Mouse (Mus musculus): ENCODE data around the gene Afp. TPM values are rescaled to one million over a fixed set of nuclear protein-coding genes. Genes with fewer than 3 reads are reported as not detected.

Afp gene
- total and polyA plus RNA-seq, 2 experiments from 2014 or later: 0.90 TPM; not detected in 1

DNA sequence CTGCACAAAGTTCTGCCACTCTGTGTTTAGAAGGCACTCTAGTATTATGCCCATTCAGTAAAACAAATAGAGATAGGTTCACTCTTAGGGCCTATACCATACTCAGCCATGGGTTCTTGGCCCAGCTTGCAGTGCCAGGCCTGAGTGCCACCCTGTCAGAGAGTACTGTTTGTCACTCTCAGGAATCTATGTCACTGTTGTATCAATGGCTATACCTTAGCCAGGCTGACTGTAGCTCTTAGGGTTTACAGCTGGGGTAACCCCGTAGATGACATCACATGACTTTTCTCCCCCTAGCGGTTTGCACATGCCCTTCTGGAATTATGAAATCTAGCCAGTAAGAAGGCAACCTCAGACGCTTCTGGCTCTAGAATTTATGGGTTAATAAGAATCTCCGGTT, 3.8 kb downstream of the Afp start:
- H3K9me3 ChIP-seq (ENCODE audit: low read length): no peaks in the 10 kb centered on the region
- H3K4me1 ChIP-seq (ENCODE audit: insufficient read depth, low read length): no peaks in the 10 kb centered on the region
- ATAC-seq (ENCODE audit: low FRiP score) (no peak), DNase-seq (ENCODE audit: low spot score) (no peak)
- no peaks in the 10 kb centered on the region for H3K36me3 ChIP-seq (ENCODE audit: insufficient read depth, low read length)
- no peak overlapping the region for H3K9ac ChIP-seq (replicated peaks; ENCODE audit: low read length, poor library complexity, severe bottlenecking)
- WGBS: 90% methylated on average over 4 of the region's 4 CpGs
- no peaks in the 10 kb centered on the region for H3K27me3 ChIP-seq (ENCODE audit: insufficient read depth, low read length)
- H3K27ac ChIP-seq (ENCODE audit: low read depth, low read length): no peak overlapping the region
- TF ChIP-seq CTCF (IDR thresholded peaks at IDR 0.05): no peak
- no peak overlapping the region for H3K4me2 ChIP-seq (ENCODE audit: low read depth, low read length, poor library complexity, severe bottlenecking)
- H3K4me3 ChIP-seq (ENCODE audit: low read depth, low read length): no peak overlapping the region

DNA sequence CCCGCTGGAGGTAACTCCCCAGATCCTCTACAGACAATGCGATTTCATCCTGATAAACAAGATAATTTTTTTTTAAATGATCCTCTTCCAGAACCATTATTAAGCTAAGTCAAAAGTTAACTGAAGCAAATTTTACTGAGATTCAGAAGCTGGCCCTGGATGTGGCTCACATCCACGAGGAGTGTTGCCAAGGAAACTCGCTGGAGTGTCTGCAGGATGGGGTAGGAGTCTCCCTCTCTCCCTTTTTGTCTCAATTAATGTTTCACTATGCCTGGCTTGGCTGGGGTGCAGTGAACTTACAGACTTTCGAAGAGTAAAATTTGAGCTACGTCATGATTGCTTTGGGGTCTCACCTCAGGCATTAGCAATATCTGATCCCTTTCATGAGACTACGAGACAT, 9.0 kb downstream of the Afp start:
- TF ChIP-seq CTCF (IDR thresholded peaks at IDR 0.05): no peak
- H3K27me3 ChIP-seq (ENCODE audit: insufficient read depth, low read length): no peaks in the 10 kb centered on the region
- 66% methylated on average over 7 of the region's 7 CpGs for WGBS
- no peak overlapping the region for H3K27ac ChIP-seq (ENCODE audit: low read depth, low read length)
- DNase-seq (ENCODE audit: low spot score): no peak
- no peaks in the 10 kb centered on the region for H3K9me3 ChIP-seq (ENCODE audit: low read length)
- no peaks in the 10 kb centered on the region for H3K36me3 ChIP-seq (ENCODE audit: insufficient read depth, low read length)
- H3K4me1 ChIP-seq (ENCODE audit: insufficient read depth, low read length): no peaks in the 10 kb centered on the region
- no peak for ATAC-seq (ENCODE audit: low FRiP score)
- H3K4me3 ChIP-seq (ENCODE audit: low read depth, low read length): no peak overlapping the region
- no peak overlapping the region for H3K4me2 ChIP-seq (ENCODE audit: low read depth, low read length, poor library complexity, severe bottlenecking)
- H3K9ac ChIP-seq (replicated peaks; ENCODE audit: low read length, poor library complexity, severe bottlenecking): no peak overlapping the region

DNA sequence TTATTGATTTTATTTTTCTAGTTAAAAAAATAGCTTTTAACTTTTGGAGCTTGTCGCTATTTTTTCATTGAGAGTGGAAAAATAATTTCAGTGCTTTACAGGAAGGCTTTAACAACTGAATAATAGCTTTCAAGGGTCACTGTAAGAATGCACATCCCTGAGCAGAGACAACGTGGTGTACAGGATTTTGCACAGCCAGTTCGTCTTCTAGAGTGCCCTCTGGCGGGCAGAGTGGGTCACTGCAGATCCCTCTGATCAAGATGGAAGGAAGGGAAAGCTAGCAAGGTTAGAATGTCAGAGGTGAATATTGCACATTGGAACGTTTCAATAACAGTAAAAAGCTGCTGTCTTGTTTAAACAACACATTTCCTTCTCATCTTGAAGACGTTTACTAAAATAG, 10.2 kb downstream of the Afp start:
- DNase-seq (ENCODE audit: low spot score) (peak; percentile 74), ATAC-seq (ENCODE audit: low FRiP score) (no peak)
- Histone ChIP-seq H3K4me3 (ENCODE audit: low read depth, low read length) (no peak overlapping the region), H3K9me3 (ENCODE audit: low read length) (no peaks in the 10 kb centered on the region), H3K9ac (replicated peaks; ENCODE audit: low read length, poor library complexity, severe bottlenecking) (no peak overlapping the region), H3K4me2 (ENCODE audit: low read depth, low read length, poor library complexity, severe bottlenecking) (no peak overlapping the region), H3K27ac (ENCODE audit: low read depth, low read length) (no peak overlapping the region), H3K36me3 (ENCODE audit: insufficient read depth, low read length) (no peaks in the 10 kb centered on the region), H3K4me1 (ENCODE audit: insufficient read depth, low read length) (no peaks in the 10 kb centered on the region), H3K27me3 (ENCODE audit: insufficient read depth, low read length) (no peaks in the 10 kb centered on the region)
- peak; percentile 87 for TF ChIP-seq CTCF (IDR thresholded peaks at IDR 0.05)
- WGBS: 6% methylated on average over 6 of the region's 6 CpGs

DNA sequence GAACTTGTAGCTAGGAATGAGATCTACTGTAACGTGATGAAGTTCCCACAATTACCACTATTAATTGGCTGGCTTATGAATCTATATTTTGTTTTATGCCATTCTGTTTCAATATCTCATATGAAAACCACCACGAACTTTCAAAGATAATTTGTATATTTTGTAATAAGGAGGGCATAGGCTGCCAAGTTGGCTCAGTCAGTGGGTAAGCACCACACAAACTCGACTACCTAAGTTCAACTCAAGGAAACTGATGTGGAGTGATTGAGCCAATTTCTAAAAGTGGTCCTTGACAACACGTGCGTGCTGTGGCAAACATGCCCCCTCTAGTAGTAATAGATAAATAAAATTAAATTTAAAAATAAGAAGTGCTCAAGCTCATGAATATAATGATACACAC, 11.2 kb downstream of the Afp start:
- no peaks in the 10 kb centered on the region for H3K27me3 ChIP-seq (ENCODE audit: insufficient read depth, low read length)
- no peak overlapping the region for H3K4me3 ChIP-seq (ENCODE audit: low read depth, low read length)
- no peak for ATAC-seq (ENCODE audit: low FRiP score)
- no peaks in the 10 kb centered on the region for H3K9me3 ChIP-seq (ENCODE audit: low read length)
- TF ChIP-seq CTCF (IDR thresholded peaks at IDR 0.05): no peak
- no peaks in the 10 kb centered on the region for H3K36me3 ChIP-seq (ENCODE audit: insufficient read depth, low read length)
- WGBS: 91% methylated on average over 5 of the region's 5 CpGs
- no peak overlapping the region for H3K9ac ChIP-seq (replicated peaks; ENCODE audit: low read length, poor library complexity, severe bottlenecking)
- DNase-seq (ENCODE audit: low spot score): no peak
- H3K27ac ChIP-seq (ENCODE audit: low read depth, low read length): no peak overlapping the region
- H3K4me2 ChIP-seq (ENCODE audit: low read depth, low read length, poor library complexity, severe bottlenecking): no peak overlapping the region
- no peaks in the 10 kb centered on the region for H3K4me1 ChIP-seq (ENCODE audit: insufficient read depth, low read length)

DNA sequence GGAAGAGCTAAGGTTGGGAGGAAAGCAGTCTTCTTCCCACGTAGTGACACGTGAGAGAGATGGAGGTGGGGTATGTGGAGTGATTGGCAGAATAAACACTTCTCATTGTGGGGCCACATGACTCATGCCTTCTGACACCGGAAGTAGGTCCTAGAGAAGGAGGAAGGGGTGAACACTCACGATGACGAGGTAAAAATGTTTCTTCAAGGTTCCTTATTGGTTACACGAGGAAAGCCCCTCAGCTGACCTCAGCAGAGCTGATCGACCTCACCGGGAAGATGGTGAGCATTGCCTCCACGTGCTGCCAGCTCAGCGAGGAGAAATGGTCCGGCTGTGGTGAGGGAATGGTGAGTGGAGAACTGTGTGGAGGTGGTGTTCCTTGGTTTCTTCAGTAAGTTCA, 14.2 kb downstream of the Afp start:
- Histone ChIP-seq H3K4me1 (ENCODE audit: insufficient read depth, low read length) (no peaks in the 10 kb centered on the region), H3K27ac (ENCODE audit: low read depth, low read length) (no peak overlapping the region), H3K27me3 (ENCODE audit: insufficient read depth, low read length) (no peaks in the 10 kb centered on the region), H3K4me2 (ENCODE audit: low read depth, low read length, poor library complexity, severe bottlenecking) (no peak overlapping the region), H3K9ac (replicated peaks; ENCODE audit: low read length, poor library complexity, severe bottlenecking) (no peak overlapping the region), H3K4me3 (ENCODE audit: low read depth, low read length) (no peak overlapping the region), H3K9me3 (ENCODE audit: low read length) (no peaks in the 10 kb centered on the region), H3K36me3 (ENCODE audit: insufficient read depth, low read length) (no peaks in the 10 kb centered on the region)
- ATAC-seq (ENCODE audit: low FRiP score): no peak
- WGBS: 81% methylated on average over 11 of the region's 11 CpGs
- TF ChIP-seq CTCF (IDR thresholded peaks at IDR 0.05): no peak
- DNase-seq (ENCODE audit: low spot score): no peak

DNA sequence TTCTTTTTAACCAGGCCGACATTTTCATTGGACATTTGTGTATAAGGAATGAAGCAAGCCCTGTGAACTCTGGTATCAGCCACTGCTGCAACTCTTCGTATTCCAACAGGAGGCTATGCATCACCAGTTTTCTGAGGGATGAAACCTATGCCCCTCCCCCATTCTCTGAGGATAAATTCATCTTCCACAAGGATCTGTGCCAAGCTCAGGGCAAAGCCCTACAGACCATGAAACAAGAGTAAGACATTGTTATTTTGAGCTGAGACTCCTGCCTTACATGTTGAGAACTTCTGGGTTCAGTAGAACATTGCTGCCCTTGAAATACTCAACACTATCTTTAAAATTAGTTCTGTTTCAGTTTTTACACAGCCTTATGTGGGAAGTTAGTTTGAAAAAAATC, 16.0 kb downstream of the Afp start:
- no peaks in the 10 kb centered on the region for H3K4me1 ChIP-seq (ENCODE audit: insufficient read depth, low read length)
- no peak for ATAC-seq (ENCODE audit: low FRiP score)
- no peaks in the 10 kb centered on the region for H3K27me3 ChIP-seq (ENCODE audit: insufficient read depth, low read length)
- H3K9ac ChIP-seq (replicated peaks; ENCODE audit: low read length, poor library complexity, severe bottlenecking): no peak overlapping the region
- H3K4me3 ChIP-seq (ENCODE audit: low read depth, low read length): no peak overlapping the region
- DNase-seq (ENCODE audit: low spot score): peak; percentile 41
- H3K9me3 ChIP-seq (ENCODE audit: low read length): no peaks in the 10 kb centered on the region
- no peaks in the 10 kb centered on the region for H3K36me3 ChIP-seq (ENCODE audit: insufficient read depth, low read length)
- no peak overlapping the region for H3K4me2 ChIP-seq (ENCODE audit: low read depth, low read length, poor library complexity, severe bottlenecking)
- no peak for TF ChIP-seq CTCF (IDR thresholded peaks at IDR 0.05)
- 50% methylated on average over 2 of the region's 2 CpGs for WGBS
- no peak overlapping the region for H3K27ac ChIP-seq (ENCODE audit: low read depth, low read length)

Measured in midbrain, postnatal 0 days (tissue).